Mouse (Mus musculus) olfactory bulb, adult 2 months (tissue): ENCODE measurements around the gene Lmtk2. TPM values are rescaled to one million over a fixed set of nuclear protein-coding genes. Genes with fewer than 3 reads are reported as not detected.

Source experiments
- H3K27ac ChIP-seq: fragments of 200-500 bp; 2 replicates; pipeline ENCODE4 v1.5.1; 2012; ENCODE audit warnings: low read depth, low read length; ENCODE audit not compliant: insufficient read depth
- H3K4me1 ChIP-seq: fragments of 200-500 bp; 2 replicates; pipeline ENCODE4 v1.6.1; 2012; ENCODE audit warnings: low read length; ENCODE audit not compliant: control insufficient read depth, insufficient read depth
- H3K4me3 ChIP-seq: fragments of 200-500 bp; 2 replicates; pipeline ENCODE4 v1.5.1; 2012; ENCODE audit warnings: mild to moderate bottlenecking, low read depth, low read length, moderate library complexity; ENCODE audit not compliant: insufficient read depth
- CTCF ChIP-seq: fragments of 200-500 bp; IDR thresholded peaks from 2 replicates; pipeline ENCODE4 v1.5.1; 2012; ENCODE audit warnings: low read depth, mild to moderate bottlenecking, low read length, moderate library complexity; ENCODE audit not compliant: insufficient read depth
- POLR2A ChIP-seq: fragments of 200-500 bp; IDR thresholded peaks from 2 replicates; pipeline ENCODE4 v1.6.1; 2012; ENCODE audit warnings: mild to moderate bottlenecking, low read depth, low read length, moderate library complexity; ENCODE audit not compliant: insufficient read depth
- WGBS: fragments of 180-500 bp; shearing (Covaris S2); methylation state at CpG from one replicate; pipeline ENCODE4 v1.1.7; 2018; 5-methylcytosine and 5-hydroxymethylcytosine counted together
- polyA plus RNA-seq: library from polyadenylated mRNA; stranded (reverse); fragments of >200 nt; gene quantifications from 2 replicates; pipeline ENCODE4 v1.2.4, GENCODE M21; 2012; ENCODE audit warnings: low replicate concordance; ENCODE audit not compliant: missing spikeins, insufficient read depth, insufficient read length

Gene Lmtk2
- polyA plus RNA-seq, 1 experiment = not detected

GRCm38 (mm10) chr5:144181249-144181648 is 81.0 kb downstream of the Lmtk2 start:
- peaks cover 5% of the 10 kb centered on the region for H3K4me1 ChIP-seq
- 93% methylated on average over 7 of the region's 7 CpGs for WGBS
- TF ChIP-seq POLR2A (no peak), CTCF (no peak)
- no peak overlapping the region for H3K27ac ChIP-seq
- H3K4me3 ChIP-seq = no peak overlapping the region

- TF ChIP-seq POLR2A (no peak), CTCF (no peak)
- H3K27ac ChIP-seq = no peak overlapping the region
- WGBS = 70% methylated on average over 20 of the region's 20 CpGs
- H3K4me1 ChIP-seq = peaks cover 5% of the 10 kb centered on the region
- no peak overlapping the region for H3K4me3 ChIP-seq
Observed at GRCm38 (mm10) chr5:144182542-144183247, 82.5 kb downstream of the Lmtk2 start.

GRCm38 (mm10) chr5:144183248-144183559 is 83.0 kb downstream of the Lmtk2 start:
- H3K27ac ChIP-seq = no peak overlapping the region
- peaks cover 4% of the 10 kb centered on the region for H3K4me1 ChIP-seq
- H3K4me3 ChIP-seq = no peak overlapping the region
- TF ChIP-seq POLR2A (no peak), CTCF (no peak)
- 86% methylated on average over 8 of the region's 8 CpGs for WGBS

GRCm38 (mm10) chr5:144183647-144184335 is 83.6 kb downstream of the Lmtk2 start:
- Histone ChIP-seq H3K4me3 (no peak overlapping the region), H3K4me1 (peaks cover 3% of the 10 kb centered on the region), H3K27ac (no peak overlapping the region)
- WGBS = 81% methylated on average over 7 of the region's 7 CpGs
- TF ChIP-seq CTCF (no peak), POLR2A (no peak)

- Histone ChIP-seq H3K27ac (no peak overlapping the region), H3K4me3 (no peak overlapping the region), H3K4me1 (peaks cover 3% of the 10 kb centered on the region)
- WGBS = 89% methylated on average over 21 of the region's 21 CpGs
- no peak for TF ChIP-seq POLR2A
- TF ChIP-seq CTCF = no peak
Observed at GRCm38 (mm10) chr5:144184350-144185045, 84.3 kb downstream of the Lmtk2 start.

- Histone ChIP-seq H3K27ac (no peak overlapping the region), H3K4me3 (no peak overlapping the region), H3K4me1 (peaks cover 8% of the 10 kb centered on the region)
- TF ChIP-seq CTCF (no peak), POLR2A (no peak)
- 90% methylated on average over 6 of the region's 6 CpGs for WGBS
Observed at GRCm38 (mm10) chr5:144188422-144188821, 88.2 kb downstream of the Lmtk2 start.

- TF ChIP-seq POLR2A = no peak
- TF ChIP-seq CTCF = no peak
- Histone ChIP-seq H3K4me1 (peaks cover 8% of the 10 kb centered on the region), H3K4me3 (no peak overlapping the region), H3K27ac (no peak overlapping the region)
- 77% methylated on average over 7 of the region's 7 CpGs for WGBS
Observed at GRCm38 (mm10) chr5:144189327-144189726, 89.1 kb downstream of the Lmtk2 start.

GRCm38 (mm10) chr5:144189950-144190583 is 89.8 kb downstream of the Lmtk2 start, which contains the start of gene Bhlha15:
Gene Bhlha15 (plus strand): TSS chr5:144190286.
- 15% methylated on average over 26 of the region's 26 CpGs for WGBS
- TF ChIP-seq CTCF = no peak
- no peak for TF ChIP-seq POLR2A
- Histone ChIP-seq H3K4me3 (no peak within 1 kb of the TSS), H3K27ac (no peak within 1 kb of the TSS), H3K4me1 (peaks cover 8% of the 10 kb centered on the region)

- no peak overlapping the region for H3K4me3 ChIP-seq
- TF ChIP-seq CTCF = no peak
- TF ChIP-seq POLR2A = no peak
- peaks cover 13% of the 10 kb centered on the region for H3K4me1 ChIP-seq
- H3K27ac ChIP-seq = no peak overlapping the region
- 70% methylated on average over 23 of the region's 23 CpGs for WGBS
Observed at GRCm38 (mm10) chr5:144191026-144191425, 90.8 kb downstream of the Lmtk2 start.
